Mouse (Mus musculus): ENCODE results near the gene Nedd9. TPM values are rescaled to one million over a fixed set of nuclear protein-coding genes. Genes with fewer than 3 reads are reported as not detected.
A peak's percentile ranks its signal among the peaks of the same experiment; 100 is the strongest.

Gene Nedd9
- total RNA-seq, 2 experiments from 2014 or later: 9.7 to 11.0 TPM

DNA sequence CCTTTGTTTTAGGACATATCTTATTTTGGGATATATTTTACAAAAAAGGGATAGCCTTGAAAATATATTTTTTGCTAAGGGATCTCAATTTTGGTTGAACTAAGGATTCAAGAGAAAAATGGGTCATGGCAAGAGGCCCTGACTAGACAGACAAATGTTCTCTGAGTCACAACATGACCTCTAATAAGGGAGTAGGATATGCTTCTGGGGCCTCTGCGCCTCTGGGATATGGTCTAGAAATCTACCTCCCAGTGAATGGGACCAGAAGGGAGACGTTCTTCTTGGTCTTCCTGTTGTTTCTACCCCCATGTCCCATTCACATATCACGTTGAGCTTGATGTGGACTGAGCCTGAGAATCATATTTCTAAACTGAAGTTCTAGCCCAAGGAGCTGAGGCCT lies 136.6 kb downstream of the Nedd9 start:
- no peak for DNase-seq (ENCODE audit: low spot score in 2 of 2)

GRCm38 (mm10) chr13:41349770-41350169 lies 137.4 kb downstream of the Nedd9 start:
- DNase-seq (ENCODE audit: low spot score in 2 of 2): no peak

- no peak for DNase-seq (ENCODE audit: low spot score in 2 of 2)
These were observed 141.4 kb downstream of the Nedd9 start for GRCm38 (mm10) chr13:41345756-41346155.

GRCm38 (mm10) chr13:41345306-41345705 lies 141.9 kb downstream of the Nedd9 start:
- no peak for DNase-seq (ENCODE audit: low spot score in 2 of 2)

GRCm38 (mm10) chr13:41343887-41344266 lies 143.3 kb downstream of the Nedd9 start:
- no peak for DNase-seq (ENCODE audit: low spot score in 2 of 2)

GRCm38 (mm10) chr13:41343163-41343886 lies 143.8 kb downstream of the Nedd9 start:
- no peak for DNase-seq (ENCODE audit: low spot score in 2 of 2)

DNA sequence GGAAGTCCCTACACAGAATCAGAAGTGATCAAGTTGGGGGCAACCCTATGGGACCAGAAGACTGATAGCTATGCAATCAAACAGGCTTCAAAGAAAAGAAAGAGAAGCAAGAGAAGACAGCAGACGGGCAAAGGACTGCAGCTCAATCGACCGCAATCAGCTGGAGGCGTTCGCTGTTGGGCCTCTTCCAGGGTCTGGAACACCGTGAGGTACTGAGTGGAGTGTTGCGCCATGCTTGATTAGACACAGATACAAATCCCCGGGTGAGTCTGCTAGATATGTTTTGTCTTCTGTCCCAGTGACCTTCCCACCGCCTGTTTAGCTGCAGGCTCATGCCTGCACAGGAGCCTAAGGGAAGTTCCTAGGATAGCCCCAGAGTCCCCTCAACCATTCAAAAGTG lies 145.7 kb downstream of the Nedd9 start:
- no peak for DNase-seq (ENCODE audit: low spot score in 2 of 2)

GRCm38 (mm10) chr13:41339653-41340351 lies 147.4 kb downstream of the Nedd9 start:
- peak; percentile 51 to 74 for DNase-seq (ENCODE audit: low spot score in 2 of 2)

GRCm38 (mm10) chr13:41339195-41339594 lies 148.0 kb downstream of the Nedd9 start:
- DNase-seq (ENCODE audit: low spot score in 2 of 2): no peak

DNA sequence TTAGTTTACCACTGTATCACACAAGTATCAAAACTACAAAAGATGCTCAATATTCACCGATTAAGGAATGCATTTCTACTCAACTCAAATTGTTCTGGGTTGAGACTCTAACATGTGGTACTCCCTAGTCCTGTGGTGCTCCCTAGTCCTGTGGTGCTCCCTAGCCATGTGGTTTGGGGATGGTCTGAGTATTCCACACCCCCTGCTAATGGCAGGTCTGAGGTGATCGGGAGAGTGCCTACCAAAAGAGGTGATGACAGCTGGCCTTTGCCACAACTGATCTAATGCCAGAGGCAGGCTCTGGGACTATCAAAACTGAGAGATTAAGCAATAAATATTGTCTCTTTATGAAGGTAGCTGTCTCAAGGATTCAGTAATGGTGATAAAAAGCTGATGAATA lies 149.8 kb downstream of the Nedd9 start:
- no peak for DNase-seq (ENCODE audit: low spot score in 2 of 2)

- DNase-seq (ENCODE audit: low spot score in 2 of 2): no peak
These were observed 150.9 kb downstream of the Nedd9 start for GRCm38 (mm10) chr13:41336260-41336659.

DNA sequence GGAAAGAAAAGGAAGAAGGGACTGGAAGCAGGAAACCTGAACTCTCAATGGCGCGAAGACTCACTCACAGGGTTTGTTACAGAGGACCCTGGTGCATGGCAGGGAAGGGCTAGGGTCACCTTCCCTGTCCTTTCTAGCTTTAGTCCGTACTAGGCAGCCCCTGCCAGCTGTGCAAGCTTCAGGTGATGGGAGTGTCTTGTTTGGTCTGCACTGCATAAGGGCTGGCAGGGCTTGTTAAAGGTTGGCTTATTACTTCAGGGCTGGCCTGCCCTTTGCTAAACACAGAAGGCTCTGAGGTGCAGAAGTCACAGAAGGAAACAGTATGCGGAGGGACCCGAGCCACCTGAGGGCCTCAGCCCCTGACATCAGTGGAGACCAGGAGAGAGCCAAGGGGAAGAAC lies 151.4 kb downstream of the Nedd9 start:
- no peak for DNase-seq (ENCODE audit: low spot score in 2 of 2)

- no peak for DNase-seq (ENCODE audit: low spot score in 2 of 2)
These were observed 152.5 kb downstream of the Nedd9 start for GRCm38 (mm10) chr13:41334641-41335000.

- DNase-seq (ENCODE audit: low spot score in 2 of 2): no peak
These were observed 153.1 kb downstream of the Nedd9 start for GRCm38 (mm10) chr13:41333889-41334640.

DNA sequence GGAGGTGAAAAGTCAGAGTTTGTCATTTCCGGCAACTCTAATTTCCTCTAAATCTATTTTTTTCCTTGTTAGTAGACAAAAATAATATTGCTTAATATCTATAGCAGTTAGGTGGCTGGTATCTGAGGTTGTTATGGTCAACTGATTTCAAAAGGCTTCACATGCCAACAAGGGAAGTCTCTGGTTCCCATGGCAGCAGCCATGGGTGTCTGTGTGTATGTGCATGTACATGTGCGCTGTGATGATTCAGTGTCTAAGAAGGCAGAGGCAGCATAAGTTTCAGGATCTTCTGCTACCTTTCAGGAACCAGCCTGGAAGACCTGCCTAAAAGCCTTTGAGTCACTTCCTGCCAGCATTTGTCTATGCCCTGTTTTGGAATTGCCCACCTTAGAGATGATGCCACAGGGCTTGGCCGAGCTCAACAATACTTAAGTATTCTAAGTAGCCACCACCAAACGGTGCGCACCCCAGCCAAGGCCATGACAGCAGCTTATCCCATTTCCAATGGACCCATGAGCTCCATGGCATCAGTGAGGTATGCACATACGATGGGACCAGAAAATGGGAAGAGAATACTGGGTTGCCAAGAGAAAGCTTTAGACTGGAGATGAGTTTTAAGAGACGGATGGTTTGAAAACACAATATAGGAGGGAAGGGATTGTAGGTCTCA lies 155.4 kb downstream of the Nedd9 start:
- no peak for DNase-seq (ENCODE audit: low spot score in 2 of 2)

DNA sequence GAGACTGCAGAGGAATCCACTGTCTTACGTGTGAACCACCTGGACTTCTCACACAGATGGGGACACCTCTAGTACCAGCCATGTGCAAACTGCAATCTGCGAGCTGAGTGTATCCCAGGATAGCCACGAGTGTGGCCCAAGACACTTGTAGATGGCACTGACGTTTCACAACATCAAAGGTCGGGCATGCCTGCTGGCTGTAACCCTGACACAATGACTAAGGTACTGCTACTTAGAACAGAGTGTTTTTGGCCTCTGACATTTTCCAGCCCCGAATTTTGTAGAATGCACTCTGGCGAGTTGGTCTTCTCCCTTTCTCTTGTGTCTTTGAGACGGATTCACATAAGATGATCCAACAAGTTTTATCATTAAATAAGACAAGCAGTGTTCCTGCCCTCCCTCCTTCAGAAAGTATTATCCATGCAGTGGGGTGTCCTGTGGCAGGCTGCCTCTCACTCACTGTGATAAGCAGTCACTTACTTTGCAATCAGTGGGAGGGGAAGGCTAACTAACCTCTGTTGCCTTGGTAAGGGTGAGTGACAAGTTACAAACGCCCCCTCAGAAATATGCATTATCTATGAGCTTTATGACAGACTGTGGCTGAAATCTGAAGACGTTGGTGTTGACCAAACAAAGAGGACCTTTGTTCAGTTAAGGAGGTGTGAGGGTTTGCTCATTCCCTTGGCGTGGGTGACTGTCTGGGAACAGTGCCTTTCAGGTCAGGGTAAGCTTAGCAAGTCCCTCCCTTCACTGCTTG lies 156.4 kb downstream of the Nedd9 start:
- no peak for DNase-seq (ENCODE audit: low spot score in 2 of 2)

DNA sequence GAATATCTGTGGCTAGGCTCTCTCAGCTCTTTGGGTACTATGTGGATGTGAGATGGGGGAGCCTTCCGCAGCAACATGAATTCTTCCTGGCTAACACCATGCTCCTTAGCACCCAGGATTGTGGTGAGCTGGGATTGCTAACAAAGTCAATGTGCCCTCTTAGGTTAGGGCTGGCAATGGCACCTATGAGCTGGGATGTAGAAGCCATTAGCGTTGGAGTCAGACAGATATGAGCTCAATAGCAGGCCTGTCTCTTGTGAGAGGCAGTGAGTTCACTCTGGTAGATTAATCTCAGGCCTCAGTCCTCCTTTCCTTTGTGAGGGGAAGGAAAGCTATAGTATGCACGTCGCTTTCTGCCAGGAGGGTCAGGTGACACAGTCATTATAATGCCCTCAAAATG lies 157.1 kb downstream of the Nedd9 start:
- DNase-seq (ENCODE audit: low spot score in 2 of 2): no peak

- DNase-seq (ENCODE audit: low spot score in 2 of 2): no peak
These were observed 158.7 kb downstream of the Nedd9 start for GRCm38 (mm10) chr13:41328481-41328880.

- no peak for DNase-seq (ENCODE audit: low spot score in 2 of 2)
These were observed 159.6 kb downstream of the Nedd9 start for GRCm38 (mm10) chr13:41327546-41327945.

DNA sequence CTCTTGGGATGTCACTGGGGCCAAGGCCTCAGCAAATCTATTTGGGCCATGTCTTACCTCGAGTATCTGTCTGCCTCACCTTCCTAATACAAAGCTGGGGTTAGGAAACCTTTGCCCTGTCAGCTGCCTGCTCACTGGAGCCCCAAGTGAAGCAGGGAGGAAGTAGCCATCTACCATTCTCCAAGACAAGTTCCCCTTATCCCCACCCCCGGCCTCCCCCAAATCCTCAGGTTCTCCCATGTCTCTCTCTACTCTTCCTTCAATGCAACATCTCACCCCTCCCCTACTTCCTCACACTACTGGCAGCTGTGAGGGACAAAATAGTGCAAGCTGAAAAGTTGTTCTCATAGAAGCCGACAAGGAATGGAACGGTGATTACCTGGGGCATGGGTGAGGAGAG lies 161.0 kb downstream of the Nedd9 start:
- no peak for DNase-seq (ENCODE audit: low spot score in 2 of 2)

DNA sequence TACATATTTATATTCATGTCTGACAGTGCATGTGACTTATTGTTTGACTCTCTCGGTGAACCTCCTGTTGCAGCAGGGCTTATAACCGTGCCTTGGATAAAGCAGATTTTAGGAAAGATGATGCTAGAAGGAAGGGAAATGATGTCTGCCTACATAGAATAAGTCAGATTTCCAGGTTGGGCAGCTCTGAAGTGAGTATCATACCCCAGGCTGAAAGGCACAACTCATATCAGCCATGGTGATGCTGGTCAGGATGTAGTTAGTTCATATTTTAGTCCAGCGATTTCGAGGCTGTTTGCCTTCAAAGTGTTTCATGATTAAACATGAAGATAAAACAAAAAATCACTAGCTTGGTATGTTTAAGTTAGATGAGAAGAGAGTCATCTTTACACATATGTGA lies 161.8 kb downstream of the Nedd9 start:
- no peak for DNase-seq (ENCODE audit: low spot score in 2 of 2)
